Mouse (Mus musculus): ENCODE results near the gene Osbpl6. TPM values are rescaled to one million over a fixed set of nuclear protein-coding genes. Genes with fewer than 3 reads are reported as not detected.

The Osbpl6 gene
- polyA plus RNA-seq (2017; shearing (Covaris generic)): 0.31 TPM

DNA sequence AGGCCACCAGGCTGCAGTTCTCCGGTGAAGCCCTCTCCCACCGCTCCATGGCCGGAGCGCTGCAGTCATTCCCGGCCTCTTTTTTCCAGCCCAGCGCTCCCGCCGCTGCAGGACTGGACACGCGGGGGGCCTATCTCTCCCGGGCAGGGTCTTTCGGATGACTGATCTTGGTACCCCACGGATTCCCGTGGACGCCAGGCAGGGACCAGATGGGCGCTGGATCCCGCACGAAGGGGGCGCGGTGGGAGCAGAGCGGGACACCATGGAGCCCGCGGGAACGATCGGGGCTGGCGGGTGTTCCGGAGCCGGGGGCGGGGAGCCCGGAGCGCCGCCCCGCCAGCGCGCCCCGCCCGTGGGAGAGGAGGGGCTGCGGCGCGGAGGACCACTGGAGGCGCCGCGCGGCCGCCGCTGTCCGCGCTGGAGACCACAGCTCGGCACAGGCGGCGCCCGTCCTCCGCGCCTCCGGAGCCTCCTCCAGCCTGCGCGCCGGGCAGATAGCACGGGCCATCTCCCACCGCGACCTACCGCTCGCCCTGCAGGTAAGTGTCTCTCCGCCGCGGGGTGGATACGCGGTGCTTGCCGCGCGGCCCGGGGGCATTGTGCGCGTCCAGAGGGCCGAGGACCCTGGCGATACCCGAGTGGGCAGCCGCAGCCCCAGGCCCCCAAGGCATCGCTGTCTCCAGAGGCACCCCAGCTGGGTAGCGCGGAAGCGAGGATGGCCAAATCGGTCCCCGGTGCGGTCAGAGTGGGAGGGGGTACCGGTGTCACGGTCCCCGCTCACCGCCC, at the start of gene Osbpl6:
Gene Osbpl6, plus strand, starts transcription at position 358 of the 786 bp plus-strand sequence.

DNA sequence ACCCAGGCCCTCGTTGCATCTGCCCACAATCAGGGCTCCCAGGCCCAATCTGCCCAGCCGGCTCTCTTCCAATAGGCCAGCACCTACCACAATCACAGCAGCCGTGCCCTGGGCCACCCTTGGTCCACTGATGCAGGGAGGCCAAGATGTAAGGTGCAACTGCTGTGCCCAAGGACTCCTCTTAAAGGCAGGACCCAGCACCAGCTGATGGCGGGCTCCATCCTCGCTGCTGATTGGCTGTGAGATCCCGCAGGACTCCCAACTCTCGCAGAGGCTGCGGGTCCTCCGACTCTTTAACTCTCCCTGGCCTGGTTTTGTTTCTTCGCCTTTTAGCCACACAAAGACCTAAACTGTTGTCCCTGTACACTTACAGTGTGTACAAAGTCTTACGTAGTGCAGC, 46.1 kb upstream of the Osbpl6 start, which contains the start of gene Cyct:
Gene Cyct, minus strand, starts transcription at position 225 of the 400 bp plus-strand sequence.

DNA sequence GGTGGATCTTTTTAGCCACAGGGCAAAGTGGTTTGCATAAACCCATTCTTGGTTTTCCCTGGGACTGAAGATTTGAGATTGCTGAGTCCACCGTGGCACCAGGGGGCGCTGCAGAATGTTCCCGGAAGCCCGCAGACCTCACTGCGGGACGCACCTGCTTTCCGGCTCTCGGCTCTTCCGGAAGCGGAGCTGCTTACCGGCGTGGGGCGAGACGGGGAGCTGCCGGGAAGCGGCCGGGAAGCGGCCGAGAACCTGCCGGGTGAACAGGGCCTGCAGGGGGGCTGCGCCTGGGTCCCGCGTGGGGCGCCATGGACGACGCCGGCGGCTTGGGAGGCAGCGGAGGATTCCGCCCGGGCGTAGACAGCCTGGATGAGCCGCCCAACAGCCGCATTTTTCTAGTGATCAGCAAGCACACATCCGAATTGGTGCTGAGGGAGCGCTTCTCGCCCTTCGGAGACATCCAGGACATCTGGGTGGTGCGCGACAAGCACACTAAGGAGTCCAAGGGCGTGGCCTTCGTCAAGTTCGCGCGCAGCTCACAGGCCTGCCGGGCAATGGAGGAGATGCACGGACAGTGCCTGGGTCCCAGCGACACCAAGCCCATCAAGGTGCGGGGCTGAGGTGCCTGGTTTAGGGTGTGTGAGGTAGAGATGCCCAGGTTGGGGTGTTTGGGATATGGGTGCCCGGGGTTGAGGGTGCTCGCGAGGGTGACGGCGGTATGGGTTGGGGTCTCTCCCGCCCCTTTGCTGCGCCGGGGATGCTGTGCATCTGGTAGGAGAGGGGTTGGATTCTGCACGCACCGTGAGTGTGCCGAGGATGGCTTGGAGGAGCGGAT, 36.3 kb upstream of the Osbpl6 start, which contains the start of gene Rbm45:
Gene Rbm45, plus strand, starts transcription at position 164 of the 835 bp plus-strand sequence.

DNA sequence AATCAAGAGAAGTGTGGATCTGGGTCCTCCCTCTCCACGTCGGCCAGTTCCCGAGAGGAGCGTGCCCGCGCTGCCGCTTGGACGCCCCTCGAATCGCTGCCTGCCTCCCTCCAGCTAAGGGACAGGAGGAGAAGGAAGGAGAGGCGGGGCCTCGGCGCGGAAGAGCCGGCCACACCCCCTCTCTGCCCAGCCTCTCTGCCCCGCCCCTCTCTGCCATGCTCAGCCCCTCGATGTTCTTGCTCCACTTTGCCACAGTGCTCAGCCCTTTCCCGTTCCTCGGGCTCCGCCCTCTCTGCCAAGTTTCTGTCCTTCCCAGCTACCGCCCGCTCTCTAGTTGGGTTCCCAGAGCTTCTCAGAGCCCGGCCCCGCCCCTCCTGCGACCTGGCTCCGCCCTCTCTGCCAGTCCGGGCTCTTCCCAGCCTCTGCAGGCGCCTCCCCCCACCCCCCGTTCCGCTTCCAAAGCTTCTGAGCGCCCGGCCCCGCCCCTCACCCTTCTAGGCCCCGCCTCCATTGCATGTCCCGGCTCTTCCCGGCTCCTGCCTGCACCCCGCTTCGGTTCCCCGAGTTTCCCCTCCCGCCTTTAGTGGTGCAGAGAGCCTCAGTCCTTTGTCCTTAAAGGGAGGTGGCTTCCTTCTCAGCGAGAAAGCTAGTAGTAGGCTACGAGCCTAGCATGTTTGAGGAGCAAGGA, 241.7 kb downstream of the Osbpl6 start, which contains the start of the genes Prkra and Pjvk:
Gene Prkra, minus strand, starts transcription at position 133 of the 688 bp plus-strand sequence.
Gene Pjvk, plus strand, starts transcription at position 594 of the 688 bp plus-strand sequence.

Other genes starting within 250 kb of the Osbpl6 start
- 7.2 TPM for gene Pde11a, start 67.7 kb upstream of the Osbpl6 start, polyA plus RNA-seq (2017; shearing (Covaris generic))
- not detected for gene Cyct, start 46.1 kb upstream of the Osbpl6 start, polyA plus RNA-seq (2017; shearing (Covaris generic))
- gene Rbm45, start 36.5 kb upstream of the Osbpl6 start, polyA plus RNA-seq (2017; shearing (Covaris generic)): 8.1 TPM
- 8.2 TPM for gene Prkra, start 241.5 kb downstream of the Osbpl6 start, polyA plus RNA-seq (2017; shearing (Covaris generic))
- gene Pjvk, start 242.0 kb downstream of the Osbpl6 start, polyA plus RNA-seq (2017; shearing (Covaris generic)): not detected

Data from CD4-positive, CD25-positive, alpha-beta regulatory T cell (primary cell).